In the genomic region with DNA sequence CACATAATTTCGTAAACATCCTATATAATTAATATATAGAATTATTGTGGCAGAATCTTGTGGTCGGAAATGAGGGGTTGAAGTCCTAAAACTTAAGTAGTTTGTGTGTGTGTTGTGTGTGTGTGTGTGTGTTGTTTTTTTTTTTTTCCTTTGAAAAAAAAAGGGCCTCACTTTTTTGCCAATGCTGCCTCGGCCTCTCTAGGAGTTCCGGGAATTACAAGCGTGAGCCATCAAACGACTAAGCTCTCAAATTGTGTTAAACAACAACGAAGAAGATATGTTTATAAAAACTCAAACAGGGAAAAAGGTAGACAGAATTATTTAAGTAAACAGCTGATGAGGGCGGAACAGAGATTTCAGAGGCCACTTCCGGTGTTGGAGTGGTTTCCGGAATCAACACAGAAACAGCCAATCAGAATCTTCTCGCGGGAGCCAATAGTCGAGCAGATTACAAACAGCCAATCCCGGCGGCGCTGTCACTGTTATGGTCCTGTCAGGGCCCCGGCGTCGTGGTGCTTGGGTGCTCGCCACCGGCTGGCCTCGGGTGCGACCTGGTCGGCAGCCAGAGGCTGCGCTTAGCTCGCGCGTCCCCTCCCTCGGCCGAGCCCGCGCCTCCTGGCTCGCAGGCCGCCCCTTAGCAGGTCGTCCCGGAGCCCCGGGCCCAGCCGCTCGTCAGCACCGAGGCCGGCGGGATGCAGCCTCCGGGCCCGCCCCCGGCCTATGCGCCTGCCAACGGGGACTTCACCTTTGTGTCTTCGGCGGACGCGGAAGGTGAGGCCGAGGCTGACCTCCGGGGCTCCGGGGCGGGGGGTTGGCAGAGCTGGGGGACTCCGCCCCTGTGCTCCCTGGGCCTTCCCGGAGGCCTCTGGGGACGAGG, we compare ENCODE assay signal across 8 mouse cellular contexts. TPM values are rescaled to one million over a fixed set of nuclear protein-coding genes. Genes with fewer than 3 reads are reported as not detected.
A peak's percentile ranks its signal among the peaks of the same experiment; 100 is the strongest.
DNase-seq lines count a peak whose midpoint lies in the region; ATAC-seq and TF ChIP-seq lines count a peak whose summit lies in the region.

A gene (plus strand): TSS at position 470 of the 877 bp plus-strand sequence.

- 5% methylated on average over 58 of the region's 58 CpGs for WGBS in heart, embryonic 11.5 days (ENCODE audit: insufficient replicate concordance)
- WGBS in kidney, embryonic 16.5 days = 4% methylated on average over 56 of the region's 58 CpGs
- 4% methylated on average over 56 of the region's 58 CpGs for WGBS in liver, adult 2 months

- H3K36me3 ChIP-seq in C2C12 (ENCODE audit: control insufficient read depth, insufficient read depth) (peaks cover 20% of the 10 kb centered on the region), myocyte (ENCODE audit: control insufficient read depth, insufficient read depth) (peaks cover 15% of the 10 kb centered on the region)
- H3K36me3 ChIP-seq in erythroblast, embryonic 14.5 days (ENCODE audit: control insufficient read depth) = peaks cover 28% of the 10 kb centered on the region
- peaks cover 4% of the 10 kb centered on the region for H3K36me3 ChIP-seq in heart, embryonic 11.5 days (ENCODE audit: control insufficient read depth, insufficient read depth, low read length)
- peaks cover 14% of the 10 kb centered on the region for H3K36me3 ChIP-seq in kidney, embryonic 16.5 days (ENCODE audit: insufficient read depth, low read length)
- peaks cover 15% of the 10 kb centered on the region for H3K36me3 ChIP-seq in liver, adult 2 months (ENCODE audit: control insufficient read depth, insufficient read depth, low read length)
- H3K36me3 ChIP-seq in splenic B cell, adult 2 months (ENCODE audit: control insufficient read depth, insufficient read depth, low read length, poor library complexity, severe bottlenecking) = no peaks in the 10 kb centered on the region; the same call in 1 of the 2 replicates

- DNase-seq in brain, embryonic 14.5 days (ENCODE audit: low read depth) = peak; percentile 98
- peak; percentile 94 for DNase-seq in liver, adult 2 months (ENCODE audit: extremely low read depth, low read depth, low spot score)
- peak; percentile 97 for DNase-seq in splenic B cell, adult 2 months (ENCODE audit: low read depth, low spot score)

- peak within 1 kb of the TSS; percentile 92 for H3K9ac ChIP-seq in heart, embryonic 11.5 days (ENCODE audit: low read depth, low read length)
- peak within 1 kb of the TSS; percentile 94 for H3K9ac ChIP-seq in kidney, embryonic 16.5 days (replicated peaks; ENCODE audit: low read length)
- H3K9ac ChIP-seq in liver, adult 2 months (ENCODE audit: low read depth, low read length) = peak within 1 kb of the TSS; percentile 100

- H3ac ChIP-seq in C2C12 (ENCODE audit: control insufficient read depth, insufficient read length, low read depth) (peak within 1 kb of the TSS; percentile 85), myocyte (ENCODE audit: control insufficient read depth, insufficient read length) (peak within 1 kb of the TSS; percentile 92)

- H3K9me3 ChIP-seq in erythroblast, embryonic 14.5 days (ENCODE audit: control insufficient read depth, low read length) = no peaks in the 10 kb centered on the region
- H3K9me3 ChIP-seq in heart, embryonic 11.5 days (replicated peaks; ENCODE audit: control insufficient read depth, low read length) = no peaks in the 10 kb centered on the region
- no peaks in the 10 kb centered on the region for H3K9me3 ChIP-seq in kidney, embryonic 16.5 days (ENCODE audit: low read length)

- H3K4me3 ChIP-seq in C2C12 (ENCODE audit: insufficient read depth, poor library complexity, severe bottlenecking) = peak within 1 kb of the TSS; percentile 82
- peak within 1 kb of the TSS; percentile 97 for H3K4me3 ChIP-seq in erythroblast, embryonic 14.5 days (replicated peaks)
- H3K4me3 ChIP-seq in heart, embryonic 11.5 days (ENCODE audit: low read depth, low read length) = peak within 1 kb of the TSS; percentile 99
- peak within 1 kb of the TSS; percentile 99 for H3K4me3 ChIP-seq in kidney, embryonic 16.5 days (ENCODE audit: low read length)
- H3K4me3 ChIP-seq in liver, adult 2 months (ENCODE audit: insufficient read depth, low read depth, low read length) = peak within 1 kb of the TSS; percentile 100
- peak within 1 kb of the TSS; percentile 41 for H3K4me3 ChIP-seq in myocyte

- no peak for TF ChIP-seq CTCF in C2C12 (IDR thresholded peaks at IDR 0.05; ENCODE audit: control insufficient read depth, insufficient read depth, insufficient read length)
- TF ChIP-seq CTCF in brain, embryonic 14.5 days (IDR thresholded peaks at IDR 0.05; ENCODE audit: borderline replicate concordance, extremely low read depth, insufficient read depth, insufficient read length) = no peak
- TF ChIP-seq CTCF in liver, adult 2 months (IDR thresholded peaks at IDR 0.05; ENCODE audit: low read depth, low read length) = no peak

- peak; percentile 99 for ATAC-seq in heart, embryonic 11.5 days (replicated peaks; ENCODE audit: insufficient number of reproducible peaks, low FRiP score, low TSS enrichment)
- peak; percentile 100 for ATAC-seq in kidney, embryonic 16.5 days (ENCODE audit: low FRiP score, low TSS enrichment)

- H3K27ac ChIP-seq in heart, embryonic 11.5 days (ENCODE audit: low read depth, low read length) = peak within 1 kb of the TSS; percentile 92
- H3K27ac ChIP-seq in kidney, embryonic 16.5 days (ENCODE audit: low read length) = peak within 1 kb of the TSS; percentile 88
- peak within 1 kb of the TSS; percentile 100 for H3K27ac ChIP-seq in liver, adult 2 months (replicated peaks; ENCODE audit: insufficient read depth, low read depth, low read length)

- peak within 1 kb of the TSS; percentile 71 for H3K4me2 ChIP-seq in heart, embryonic 11.5 days
- H3K4me2 ChIP-seq in kidney, embryonic 16.5 days (replicated peaks; ENCODE audit: low read depth, low read length) = peak within 1 kb of the TSS; percentile 57
- peak within 1 kb of the TSS; percentile 82 for H3K4me2 ChIP-seq in myocyte (ENCODE audit: low read depth)

- peaks cover 16% of the 10 kb centered on the region for H3K79me2 ChIP-seq in C2C12 (ENCODE audit: control insufficient read depth, insufficient read depth)
- H3K79me2 ChIP-seq in liver, adult 2 months (ENCODE audit: control insufficient read depth, insufficient read depth, low read length) = peaks cover 2% of the 10 kb centered on the region; the same call in 1 of the 2 replicates
- H3K79me2 ChIP-seq in myocyte (ENCODE audit: control insufficient read depth, insufficient read depth) = peaks cover 21% of the 10 kb centered on the region

- peaks cover 12% of the 10 kb centered on the region for H3K79me3 ChIP-seq in C2C12 (ENCODE audit: low read depth)

- H3K4me1 ChIP-seq in erythroblast, embryonic 14.5 days (ENCODE audit: control insufficient read depth) = peaks cover 16% of the 10 kb centered on the region
- H3K4me1 ChIP-seq in heart, embryonic 11.5 days (ENCODE audit: control insufficient read depth, insufficient read depth, low read length) = no peaks in the 10 kb centered on the region; the same call in 1 of the 2 replicates
- peaks cover 5% of the 10 kb centered on the region; the same call in 1 of the 2 replicates for H3K4me1 ChIP-seq in kidney, embryonic 16.5 days (ENCODE audit: insufficient read depth, low read length)
- H3K4me1 ChIP-seq in liver, adult 2 months (ENCODE audit: control insufficient read depth, insufficient read depth, low read length) = peaks cover 4% of the 10 kb centered on the region; the same call in 1 of the 2 replicates

- H3K27me3 ChIP-seq in C2C12 (ENCODE audit: control insufficient read depth, insufficient read depth, insufficient read length) (no peaks in the 10 kb centered on the region), myocyte (ENCODE audit: control insufficient read depth, insufficient read depth, insufficient read length) (no peaks in the 10 kb centered on the region)
- peaks cover 10% of the 10 kb centered on the region for H3K27me3 ChIP-seq in erythroblast, embryonic 14.5 days (ENCODE audit: control insufficient read depth)
- no peaks in the 10 kb centered on the region for H3K27me3 ChIP-seq in heart, embryonic 11.5 days (ENCODE audit: control insufficient read depth, insufficient read depth, low read length)
- no peaks in the 10 kb centered on the region for H3K27me3 ChIP-seq in kidney, embryonic 16.5 days (ENCODE audit: insufficient read depth, low read length)
- no peaks in the 10 kb centered on the region for H3K27me3 ChIP-seq in liver, adult 2 months (ENCODE audit: control insufficient read depth, insufficient read depth, low read length)
- no peaks in the 10 kb centered on the region; the same call in 1 of the 2 replicates for H3K27me3 ChIP-seq in splenic B cell, adult 2 months (ENCODE audit: control insufficient read depth, insufficient read depth, low read length, poor library complexity, severe bottlenecking)

- TF ChIP-seq POLR2A in brain, embryonic 14.5 days (IDR thresholded peaks at IDR 0.05; ENCODE audit: borderline replicate concordance, extremely low read depth, insufficient read depth, insufficient read length, poor library complexity, severe bottlenecking) = peak; percentile 83
- TF ChIP-seq POLR2A in liver, adult 2 months (IDR thresholded peaks at IDR 0.05; ENCODE audit: extremely low read depth, insufficient read depth, low read length) = peak; percentile 56
- TF ChIP-seq POLR2A in myocyte (IDR thresholded peaks at IDR 0.05; ENCODE audit: insufficient read length, low read depth) = peak; percentile 88

TF ChIP-seq in C2C12, 6 proteins besides CTCF, POLR2A, EP300 and RAD21:
- TF ChIP-seq MAX (IDR thresholded peaks at IDR 0.05) = peak; percentile 45
- no peak for TF ChIP-seq USF1 (IDR thresholded peaks at IDR 0.05; ENCODE audit: low read depth)

TF ChIP-seq in myocyte, 11 proteins besides CTCF, POLR2A, EP300 and RAD21 (continues in another document):
- TF ChIP-seq SRF (IDR thresholded peaks at IDR 0.05; ENCODE audit: control insufficient read depth, insufficient read length, low read depth) (peak; percentile 45), MYOD1 (IDR thresholded peaks at IDR 0.05; ENCODE audit: control insufficient read depth in 1 of 3, insufficient read length in 2 of 3, low read depth in 2 of 3) (no peak), REST (IDR thresholded peaks at IDR 0.05; ENCODE audit: insufficient read depth, insufficient read length) (no peak), CEBPB (IDR thresholded peaks at IDR 0.05; ENCODE audit: insufficient read depth, poor library complexity, severe bottlenecking) (no peak), E2F4 (IDR thresholded peaks at IDR 0.05; ENCODE audit: insufficient read depth) (no peak), MYOG (IDR thresholded peaks at IDR 0.05; ENCODE audit: control insufficient read depth in 1 of 3, insufficient read depth in 1 of 3, insufficient read length in 2 of 3, low read depth in 2 of 3) (no peak), POLR2AphosphoS2 (IDR thresholded peaks at IDR 0.05; ENCODE audit: insufficient read length, low read depth) (peak; percentile 85)

RNA-seq across cellular contexts. Expression of the gene that starts here (rescaled TPM):
- polyA plus RNA-seq in C2C12 (2012; fragmentation: generic; extraction: Trizol) = 21.6 TPM
- polyA plus RNA-seq in brain, embryonic 14.5 days (2012; rRNA removed) = 26.3 and 37.3 TPM in 2 replicates
- 7.8 and 10.0 TPM in 2 replicates for polyA plus RNA-seq in erythroblast, embryonic 14.5 days (2012)
- polyA plus RNA-seq in heart, embryonic 11.5 days (2014; fragmentation: Nextera tagmentation; extraction: Ambion mirVana) = 43.2 and 52.2 TPM in 2 replicates
- polyA plus RNA-seq in kidney, embryonic 16.5 days (2015; fragmentation: Nextera tagmentation; extraction: Ambion mirVana) = 58.4 and 61.3 TPM in 2 replicates
- 30.3 and 35.4 TPM in 2 replicates for total RNA-seq in liver, adult 2 months (2014; rRNA removed)
- polyA plus RNA-seq in liver, adult 2 months (2012; rRNA removed) = 27.4 and 28.2 TPM in 2 replicates
- polyA plus RNA-seq in myocyte (2012; fragmentation: generic; extraction: Trizol) = 20.0 TPM

Comparison
In these comparisons a context has a peak if more than half of its experiments do, and no peak if none do; other contexts are left out.
1. Peak in every context shown above with its lines: DNase-seq, ATAC-seq, H3K4me3 ChIP-seq and H3K27ac ChIP-seq.
2. H3K4me3 ChIP-seq: peak in every context shown above with its lines; median percentile 100 in liver, adult 2 months; 99 in heart, embryonic 11.5 days; 99 in kidney, embryonic 16.5 days; 97 in erythroblast, embryonic 14.5 days; 82 in C2C12; 41 in myocyte.